Mouse (Mus musculus): Measurements from ENCODE around the gene Rpl9-ps1. TPM values are rescaled to one million over a fixed set of nuclear protein-coding genes. Genes with fewer than 3 reads are reported as not detected.

The Rpl9-ps1 gene
- polyA plus RNA-seq, 2 experiments = not detected

GRCm38 (mm10) chr11:83663532-83663931 is 18.1 kb upstream of the Rpl9-ps1 start:
- H3K27ac ChIP-seq = no peak overlapping the region
- ATAC-seq (ENCODE audit: insufficient read depth) = no peak
- 35% methylated on average over 5 of the region's 5 CpGs for WGBS (ENCODE audit: insufficient replicate concordance)

DNA sequence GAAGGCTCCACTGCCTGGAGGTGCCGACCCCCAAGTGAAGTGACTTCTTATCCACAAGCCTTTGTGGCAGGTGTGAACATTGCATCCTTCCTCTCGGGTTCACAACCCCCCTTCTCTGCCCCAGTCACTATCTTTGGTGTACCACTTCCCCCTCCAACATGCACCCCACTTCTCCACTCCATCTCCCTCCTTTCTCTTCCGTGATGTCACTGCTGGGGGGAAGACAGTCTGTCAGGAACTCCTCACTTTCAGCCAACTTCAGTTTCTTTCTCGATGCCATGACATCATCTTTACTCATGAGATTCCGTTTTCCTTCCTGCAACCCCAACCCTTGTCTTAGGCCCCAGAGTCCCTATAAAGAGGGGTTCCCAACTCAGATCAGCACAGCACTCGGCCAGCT is 16.8 kb upstream of the Rpl9-ps1 start, which contains the start of gene Ccl4:
Gene Ccl4, plus strand, starts transcription at position 381 of the 400 bp plus-strand sequence.
- no peak for ATAC-seq (ENCODE audit: insufficient read depth)
- Histone ChIP-seq H3K4me2 (ENCODE audit: low read depth) (no peak within 1 kb of the TSS), H3K9me3 (ENCODE audit: control insufficient read depth, low read length) (no peaks in the 10 kb centered on the region), H3K27me3 (ENCODE audit: control insufficient read depth, insufficient read depth, low read length) (no peaks in the 10 kb centered on the region), H3K4me1 (replicated peaks; ENCODE audit: control insufficient read depth in 2 of 2, insufficient read depth in 2 of 2, low read length in 1 of 2) (no peaks in the 10 kb centered on the region; a peak in 1 of 4 replicates), H3K9ac (replicated peaks) (no peak within 1 kb of the TSS), H3K27ac (no peak within 1 kb of the TSS), H3K36me3 (replicated peaks; ENCODE audit: control insufficient read depth, insufficient read depth, low read depth) (no peaks in the 10 kb centered on the region), H3K4me3 (ENCODE audit: insufficient read depth in 1 of 2, low read depth in 2 of 2, low read length in 2 of 2) (no peak within 1 kb of the TSS)
- DNase-seq (ENCODE audit: low read depth in 3 of 3, low spot score in 3 of 3) = no peak
- 34% methylated on average over 6 of the region's 6 CpGs for WGBS (ENCODE audit: insufficient replicate concordance)
- TF ChIP-seq CTCF (IDR thresholded peaks at IDR 0.05; ENCODE audit: low read depth) (no peak), EP300 (IDR thresholded peaks at IDR 0.05; ENCODE audit: low read depth) (no peak)

More at GRCm38 (mm10) chr11:83663532-83663931, 18.1 kb upstream of the Rpl9-ps1 start:
- no peak for DNase-seq (ENCODE audit: low read depth in 3 of 3, low spot score in 3 of 3)
- Histone ChIP-seq H3K9me3 (ENCODE audit: control insufficient read depth, low read length) (no peaks in the 10 kb centered on the region), H3K4me2 (ENCODE audit: low read depth) (no peak overlapping the region), H3K4me3 (ENCODE audit: insufficient read depth in 1 of 2, low read depth in 2 of 2, low read length in 2 of 2) (no peak overlapping the region), H3K36me3 (replicated peaks; ENCODE audit: control insufficient read depth, insufficient read depth, low read depth) (no peaks in the 10 kb centered on the region), H3K27me3 (ENCODE audit: control insufficient read depth, insufficient read depth, low read length) (no peaks in the 10 kb centered on the region), H3K9ac (replicated peaks) (no peak overlapping the region), H3K4me1 (replicated peaks; ENCODE audit: control insufficient read depth in 2 of 2, insufficient read depth in 2 of 2, low read length in 1 of 2) (no peaks in the 10 kb centered on the region; a peak in 1 of 4 replicates)
- TF ChIP-seq CTCF (IDR thresholded peaks at IDR 0.05; ENCODE audit: low read depth) (no peak), EP300 (IDR thresholded peaks at IDR 0.05; ENCODE audit: low read depth) (no peak)

- ATAC-seq (ENCODE audit: insufficient read depth) = no peak
- DNase-seq (ENCODE audit: low read depth in 3 of 3, low spot score in 3 of 3) = no peak
- 23% methylated on average over 6 of the region's 6 CpGs for WGBS (ENCODE audit: insufficient replicate concordance)
- no peak overlapping the region for H3K4me2 ChIP-seq (ENCODE audit: low read depth)
- H3K4me1 ChIP-seq (replicated peaks; ENCODE audit: control insufficient read depth in 2 of 2, insufficient read depth in 2 of 2, low read length in 1 of 2) = no peaks in the 10 kb centered on the region; a peak in 1 of 4 replicates
- H3K4me3 ChIP-seq (ENCODE audit: insufficient read depth in 1 of 2, low read depth in 2 of 2, low read length in 2 of 2) = no peak overlapping the region
- no peaks in the 10 kb centered on the region for H3K9me3 ChIP-seq (ENCODE audit: control insufficient read depth, low read length)
- TF ChIP-seq EP300 (IDR thresholded peaks at IDR 0.05; ENCODE audit: low read depth) (no peak), CTCF (IDR thresholded peaks at IDR 0.05; ENCODE audit: low read depth) (no peak)
- H3K36me3 ChIP-seq (replicated peaks; ENCODE audit: control insufficient read depth, insufficient read depth, low read depth) = no peaks in the 10 kb centered on the region
- no peaks in the 10 kb centered on the region for H3K27me3 ChIP-seq (ENCODE audit: control insufficient read depth, insufficient read depth, low read length)
- no peak overlapping the region for H3K9ac ChIP-seq (replicated peaks)
- H3K27ac ChIP-seq = no peak overlapping the region
These were observed 13.4 kb upstream of the Rpl9-ps1 start for GRCm38 (mm10) chr11:83658797-83659196.

- H3K4me1 ChIP-seq (replicated peaks; ENCODE audit: control insufficient read depth in 2 of 2, insufficient read depth in 2 of 2, low read length in 1 of 2) = no peaks in the 10 kb centered on the region
- no peak overlapping the region for H3K27ac ChIP-seq
- WGBS (ENCODE audit: insufficient replicate concordance) = 58% methylated on average over 3 of the region's 3 CpGs
- no peak for ATAC-seq (ENCODE audit: insufficient read depth)
- no peak overlapping the region for H3K9ac ChIP-seq (replicated peaks)
- no peaks in the 10 kb centered on the region for H3K9me3 ChIP-seq (ENCODE audit: control insufficient read depth, low read length)
- H3K4me3 ChIP-seq (ENCODE audit: insufficient read depth in 1 of 2, low read depth in 2 of 2, low read length in 2 of 2) = no peak overlapping the region
- no peak for DNase-seq (ENCODE audit: low read depth in 3 of 3, low spot score in 3 of 3)
- H3K27me3 ChIP-seq (ENCODE audit: control insufficient read depth, insufficient read depth, low read length) = no peaks in the 10 kb centered on the region
- H3K4me2 ChIP-seq (ENCODE audit: low read depth) = no peak overlapping the region
- H3K36me3 ChIP-seq (replicated peaks; ENCODE audit: control insufficient read depth, insufficient read depth, low read depth) = no peaks in the 10 kb centered on the region
- no peak for TF ChIP-seq CTCF (IDR thresholded peaks at IDR 0.05; ENCODE audit: low read depth)
- TF ChIP-seq EP300 (IDR thresholded peaks at IDR 0.05; ENCODE audit: low read depth) = no peak
These were observed 12.1 kb upstream of the Rpl9-ps1 start for GRCm38 (mm10) chr11:83657508-83657907.

- Histone ChIP-seq H3K4me1 (replicated peaks; ENCODE audit: control insufficient read depth in 2 of 2, insufficient read depth in 2 of 2, low read length in 1 of 2) (no peaks in the 10 kb centered on the region), H3K27ac (no peak overlapping the region), H3K9ac (replicated peaks) (no peak overlapping the region), H3K4me3 (ENCODE audit: insufficient read depth in 1 of 2, low read depth in 2 of 2, low read length in 2 of 2) (no peak overlapping the region), H3K4me2 (ENCODE audit: low read depth) (no peak overlapping the region), H3K27me3 (ENCODE audit: control insufficient read depth, insufficient read depth, low read length) (no peaks in the 10 kb centered on the region), H3K9me3 (ENCODE audit: control insufficient read depth, low read length) (no peaks in the 10 kb centered on the region), H3K36me3 (replicated peaks; ENCODE audit: control insufficient read depth, insufficient read depth, low read depth) (no peaks in the 10 kb centered on the region)
- 71% methylated on average over 8 of the region's 8 CpGs for WGBS (ENCODE audit: insufficient replicate concordance)
- no peak for TF ChIP-seq EP300 (IDR thresholded peaks at IDR 0.05; ENCODE audit: low read depth)
- no peak for TF ChIP-seq CTCF (IDR thresholded peaks at IDR 0.05; ENCODE audit: low read depth)
- ATAC-seq (ENCODE audit: insufficient read depth) = no peak
- DNase-seq (ENCODE audit: low read depth in 3 of 3, low spot score in 3 of 3) = no peak
These were observed 9.2 kb upstream of the Rpl9-ps1 start for GRCm38 (mm10) chr11:83654606-83655005.

Measured in liver, embryonic 14.5 days (tissue).